Mouse (Mus musculus) G1E (cell line): Measurements from ENCODE around the gene Syce3. TPM values are rescaled to one million over a fixed set of nuclear protein-coding genes. Genes with fewer than 3 reads are reported as not detected.

Experiments used
- ATAC-seq: 2 replicates; pipeline ENCODE4 v1.8.0; 2016; ENCODE audit warnings: mild to moderate bottlenecking; ENCODE audit not compliant: insufficient number of reproducible peaks, poor library complexity, low FRiP score, severe bottlenecking; ENCODE audit errors: extremely low read depth
- DNase-seq: peaks from one replicate; pipeline ENCODE4 v3.0.0; 2012; ENCODE audit warnings: low spot score
- H3K27me3 ChIP-seq: 2 replicates; pipeline ENCODE4 v1.6.1; 2012; ENCODE audit warnings: mild to moderate bottlenecking, low read length, inconsistent platforms; ENCODE audit not compliant: insufficient read depth
- H3K36me3 ChIP-seq: replicated peaks from 2 replicates; pipeline ENCODE3; 2012; ENCODE audit warnings: mild to moderate bottlenecking, inconsistent platforms
- H3K4me1 ChIP-seq: 2 replicates; pipeline ENCODE4 v1.6.1; 2012; ENCODE audit warnings: low read depth, low read length, inconsistent platforms, mixed read lengths; ENCODE audit not compliant: insufficient read depth
- H3K4me3 ChIP-seq: 2 replicates; pipeline ENCODE4 v1.5.1; 2012; ENCODE audit warnings: low read depth, mild to moderate bottlenecking, inconsistent platforms, low read length, moderate library complexity, mixed read lengths
- H3K9me3 ChIP-seq: replicated peaks from 2 replicates; pipeline ENCODE4 v1.6.1; 2012; ENCODE audit warnings: inconsistent platforms
- CTCF ChIP-seq: IDR thresholded peaks from 2 replicates; pipeline ENCODE4 v1.5.1; 2012; ENCODE audit warnings: low read depth, low read length, inconsistent platforms, mixed read lengths
- GATA1 ChIP-seq: IDR thresholded peaks from 2 replicates; pipeline ENCODE4 v1.6.1; 2012; ENCODE audit warnings: borderline replicate concordance, low read length, inconsistent platforms, mixed read lengths
- GATA2 ChIP-seq: IDR thresholded peaks from 2 replicates; pipeline ENCODE4 v1.6.1; 2012; ENCODE audit warnings: low read depth, low read length, inconsistent platforms, borderline replicate concordance
- POLR2AphosphoS5 ChIP-seq: IDR thresholded peaks from 2 replicates; pipeline ENCODE4 v1.6.1; 2012; ENCODE audit warnings: low read depth, low read length, inconsistent platforms; ENCODE audit not compliant: insufficient replicate concordance
- TAL1 ChIP-seq: conservative IDR thresholded peaks from 2 replicates; pipeline ENCODE4 v1.6.1; 2012; ENCODE audit warnings: low read depth, low read length, inconsistent platforms, mixed read lengths
- polyA plus RNA-seq: library from polyadenylated mRNA; stranded (reverse); fragments of >175 nt; gene quantifications from 2 replicates; pipeline ENCODE4 v1.2.3, GENCODE M21; 2012
- total RNA-seq, 2 experiments: library from RNA; stranded (forward) in 1 of 2; stranded (reverse) in 1 of 2; fragments of 200-1000 nt in 1 of 2; fragments of >200 nt in 1 of 2; fragmentation: Nextera tagmentation in 1 of 2; gene quantifications; 2 replicates each; pipeline ENCODE4 v1.2.3; 2014 to 2017

The Syce3 gene
- total and polyA plus RNA-seq, 3 experiments: not detected

GRCm38 (mm10) chr15:89376957-89377356, 33.3 kb downstream of the Syce3 start, which contains the start of gene Tymp:
Tymp (minus strand) TSS chr15:89377039.
- H3K36me3 ChIP-seq: peaks cover 23% of the 10 kb centered on the region
- H3K27me3 ChIP-seq: peaks cover 8% of the 10 kb centered on the region; the same call in 1 of the 2 replicates
- no peak for DNase-seq
- TF ChIP-seq GATA1: no peak
- no peak for TF ChIP-seq TAL1
- no peak for TF ChIP-seq POLR2AphosphoS5
- TF ChIP-seq GATA2: no peak
- TF ChIP-seq CTCF: no peak
- no peak within 1 kb of the TSS for H3K4me3 ChIP-seq
- H3K4me1 ChIP-seq: peaks cover 29% of the 10 kb centered on the region
- ATAC-seq: no peak
- peaks cover 20% of the 10 kb centered on the region for H3K9me3 ChIP-seq

DNA sequence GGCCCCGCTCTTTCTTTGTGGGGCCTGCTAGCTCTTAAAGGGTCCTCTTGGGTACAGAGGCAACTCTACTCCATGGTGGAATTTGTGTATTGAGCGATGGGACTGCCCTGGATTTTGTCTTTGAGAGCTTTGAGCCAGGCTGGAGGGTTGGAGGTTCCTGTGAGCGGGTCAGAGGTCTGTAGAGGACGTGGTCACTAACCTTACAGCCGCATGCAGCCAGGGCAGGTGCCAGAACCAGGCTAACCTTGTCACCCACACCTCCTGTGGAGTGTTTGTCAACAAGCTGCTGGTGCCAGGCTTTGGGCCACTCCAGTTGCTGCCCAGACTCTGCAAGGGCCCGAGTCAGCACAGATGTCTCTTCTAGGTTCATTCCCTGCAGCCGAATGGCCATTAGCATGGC, 34.3 kb downstream of the Syce3 start:
- H3K4me1 ChIP-seq: peaks cover 38% of the 10 kb centered on the region
- H3K27me3 ChIP-seq: peaks cover 8% of the 10 kb centered on the region; the same call in 1 of the 2 replicates
- H3K9me3 ChIP-seq: peaks cover 20% of the 10 kb centered on the region
- TF ChIP-seq GATA2 (no peak), GATA1 (no peak), CTCF (no peak), TAL1 (no peak), POLR2AphosphoS5 (no peak)
- H3K36me3 ChIP-seq: peaks cover 32% of the 10 kb centered on the region
- H3K4me3 ChIP-seq: no peak overlapping the region
- no peak for ATAC-seq
- DNase-seq: no peak

DNA sequence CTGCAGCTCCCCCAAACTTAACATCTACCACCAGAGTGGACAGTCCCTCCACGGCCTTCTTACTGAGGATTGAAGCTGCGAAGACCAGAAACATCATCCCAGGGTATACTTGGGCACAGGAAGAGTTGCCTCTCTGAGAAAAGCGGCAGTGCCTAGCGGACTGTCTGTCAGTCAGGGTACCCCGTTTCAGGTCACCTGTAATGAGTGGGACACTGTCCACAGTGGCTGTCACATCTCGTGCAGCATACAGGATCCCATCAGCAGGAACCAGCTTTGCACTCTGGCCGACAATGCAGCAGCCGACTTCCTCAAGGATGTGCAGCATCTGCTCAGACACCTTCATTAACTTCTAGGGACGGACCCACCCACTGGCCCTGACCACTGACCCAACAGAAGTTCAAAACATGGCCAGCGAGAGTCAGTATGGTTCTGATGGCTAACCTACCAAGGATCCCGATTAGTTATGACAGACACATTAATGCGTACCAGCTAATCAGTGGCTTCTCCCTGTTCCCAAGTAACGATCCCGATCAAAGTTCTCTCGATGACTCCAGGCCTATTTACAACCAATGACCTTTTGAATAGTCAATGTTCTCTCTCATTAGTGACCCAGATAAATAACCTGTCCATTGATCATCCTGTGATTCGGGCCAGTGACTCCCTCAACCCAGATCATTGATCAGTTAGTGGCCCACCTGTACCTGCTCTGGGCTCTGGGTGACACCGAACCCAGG, 35.3 kb downstream of the Syce3 start:
- Histone ChIP-seq H3K36me3 (peaks cover 43% of the 10 kb centered on the region), H3K4me1 (peaks cover 49% of the 10 kb centered on the region), H3K27me3 (peaks cover 8% of the 10 kb centered on the region; the same call in 1 of the 2 replicates), H3K9me3 (peaks cover 20% of the 10 kb centered on the region), H3K4me3 (peak overlapping the region; percentile 86; the same call in 1 of the 2 replicates)
- TF ChIP-seq POLR2AphosphoS5 (no peak), TAL1 (no peak), GATA1 (no peak), GATA2 (no peak), CTCF (no peak)
- DNase-seq: no peak
- no peak for ATAC-seq

- H3K36me3 ChIP-seq: peaks cover 49% of the 10 kb centered on the region
- H3K4me1 ChIP-seq: peaks cover 55% of the 10 kb centered on the region
Observed at GRCm38 (mm10) chr15:89374340-89374739, 36.0 kb downstream of the Syce3 start.

DNA sequence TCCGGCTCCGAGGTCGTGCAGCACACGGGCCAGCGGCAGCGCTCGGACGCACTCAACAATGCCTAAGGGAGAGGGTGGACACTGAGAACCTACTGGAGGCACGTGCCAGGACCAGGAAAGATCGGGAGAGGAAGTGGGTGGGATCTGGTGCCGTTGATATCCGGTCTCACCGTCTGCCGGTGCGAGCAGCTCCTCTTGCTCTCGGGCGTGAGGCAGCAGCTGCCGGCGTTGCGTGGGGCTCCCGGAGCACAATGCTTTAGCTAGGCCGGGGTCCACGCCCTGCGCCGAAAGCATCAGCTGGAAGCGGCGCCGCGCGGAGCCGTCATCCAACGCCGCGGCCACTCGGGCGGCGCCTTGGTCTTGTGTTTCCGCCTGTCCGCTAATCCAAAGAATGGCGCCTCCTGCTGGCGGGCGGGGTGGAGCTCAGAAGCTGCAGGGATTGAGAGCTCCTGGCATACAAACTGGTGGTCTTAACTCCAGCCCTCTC, 36.5 kb downstream of the Syce3 start, which contains the start of gene Sco2:
Gene Sco2 (minus strand): TSS at position 85 of the 487 bp plus-strand sequence.
- Histone ChIP-seq H3K36me3 (peaks cover 54% of the 10 kb centered on the region), H3K9me3 (peaks cover 16% of the 10 kb centered on the region), H3K27me3 (peaks cover 1% of the 10 kb centered on the region; the same call in 1 of the 2 replicates), H3K4me3 (peak within 1 kb of the TSS; percentile 86), H3K4me1 (peaks cover 57% of the 10 kb centered on the region)
- ATAC-seq: peak; percentile 65
- TF ChIP-seq TAL1 (no peak), GATA2 (no peak), GATA1 (no peak), CTCF (peak; percentile 72; the same call in 1 of the 2 replicates), POLR2AphosphoS5 (0 out of 2 replicates have a peak, but pooled peaks have one; percentile 77)
- DNase-seq: peak; percentile 86

More at GRCm38 (mm10) chr15:89374340-89374739, 36.0 kb downstream of the Syce3 start:
- ATAC-seq: no peak
- Histone ChIP-seq H3K4me3 (peak overlapping the region; percentile 86), H3K9me3 (peaks cover 20% of the 10 kb centered on the region), H3K27me3 (peaks cover 6% of the 10 kb centered on the region; the same call in 1 of the 2 replicates)
- DNase-seq: no peak
- no peak for TF ChIP-seq POLR2AphosphoS5
- no peak for TF ChIP-seq TAL1
- TF ChIP-seq CTCF: no peak
- no peak for TF ChIP-seq GATA2
- no peak for TF ChIP-seq GATA1
